Mouse (Mus musculus) thymus, postnatal 14 days (tissue): ENCODE results near the gene Usp1.
"Not testable (repeated sequence)": the region's sequence is repeated elsewhere in the genome, so short reads cannot be mapped to it uniquely, and the experiment has no call there.

Experiments used
- DNase-seq: peaks from one replicate; pipeline ENCODE4 v3.0.0; 2021

Usp1 gene

GRCm38 (mm10) chr4:98923568-98924070 lies at the start of gene Usp1:
Gene Usp1, plus strand, starts transcription at chr4:98923810.
- DNase-seq, result peak; percentile 89

DNA sequence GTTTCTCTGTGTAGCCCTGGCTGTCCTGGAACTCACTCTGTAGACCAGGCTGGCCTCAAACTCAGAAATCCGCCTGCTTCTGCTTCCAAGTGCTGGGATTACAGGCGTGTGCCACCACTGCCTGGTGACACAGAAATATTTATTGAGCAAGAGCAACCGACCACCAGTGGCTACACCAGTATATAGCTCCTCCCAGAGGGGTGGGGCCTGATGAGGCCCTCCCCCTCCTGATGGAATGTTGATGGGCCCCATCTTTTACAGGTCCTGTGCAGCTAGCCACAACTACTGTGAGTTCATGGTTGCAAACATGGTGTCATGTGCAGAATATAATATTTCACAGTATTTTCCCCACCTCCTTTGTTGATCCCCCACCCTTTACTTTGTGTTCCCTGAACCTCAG lies 40.9 kb upstream of the Usp1 start:
- DNase-seq, result no peak

GRCm38 (mm10) chr4:98886377-98886776 lies 37.2 kb upstream of the Usp1 start:
- no peak for DNase-seq

GRCm38 (mm10) chr4:98887148-98887547 lies 36.5 kb upstream of the Usp1 start:
- DNase-seq, result peak; percentile 21

DNA sequence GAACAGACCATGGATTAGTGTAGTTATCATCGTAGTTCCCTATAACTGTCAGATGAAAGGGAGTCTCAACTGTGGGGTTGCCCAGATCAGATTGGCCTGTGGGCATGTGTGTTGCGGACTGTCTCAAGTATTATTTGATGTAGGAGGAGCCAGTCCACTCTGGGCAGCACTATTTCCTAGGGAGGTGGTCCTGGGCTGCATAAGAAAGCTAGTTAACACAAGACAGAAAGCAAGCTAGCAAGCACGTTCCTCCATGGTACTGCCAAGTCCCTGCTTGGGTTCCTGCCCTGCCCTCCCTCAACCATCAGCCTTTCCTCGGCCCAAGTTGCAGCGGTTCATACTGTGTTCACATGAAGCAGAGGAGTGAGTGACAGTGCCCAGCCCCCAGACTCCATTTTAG lies 13.4 kb upstream of the Usp1 start:
- DNase-seq, result no peak

DNA sequence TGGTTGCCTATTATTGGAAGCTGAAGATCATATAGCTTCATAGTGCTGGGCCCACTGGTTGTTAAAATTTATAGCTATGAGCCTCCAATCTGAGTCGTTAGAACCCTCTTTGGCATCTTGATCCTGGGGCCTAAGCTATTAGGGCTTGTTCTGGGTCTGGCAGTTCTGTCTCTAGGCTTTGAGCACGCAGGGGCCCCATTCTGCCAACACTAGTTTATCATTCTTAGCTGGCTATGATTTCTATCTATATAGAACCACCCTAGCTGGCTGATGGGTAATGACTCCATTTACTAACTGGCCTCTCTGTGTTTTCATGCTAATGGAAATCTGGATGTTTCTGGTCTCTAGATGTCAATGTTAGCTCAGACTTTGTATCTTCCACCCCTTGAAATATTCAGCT lies 5.9 kb upstream of the Usp1 start:
- DNase-seq, result no peak

DNA sequence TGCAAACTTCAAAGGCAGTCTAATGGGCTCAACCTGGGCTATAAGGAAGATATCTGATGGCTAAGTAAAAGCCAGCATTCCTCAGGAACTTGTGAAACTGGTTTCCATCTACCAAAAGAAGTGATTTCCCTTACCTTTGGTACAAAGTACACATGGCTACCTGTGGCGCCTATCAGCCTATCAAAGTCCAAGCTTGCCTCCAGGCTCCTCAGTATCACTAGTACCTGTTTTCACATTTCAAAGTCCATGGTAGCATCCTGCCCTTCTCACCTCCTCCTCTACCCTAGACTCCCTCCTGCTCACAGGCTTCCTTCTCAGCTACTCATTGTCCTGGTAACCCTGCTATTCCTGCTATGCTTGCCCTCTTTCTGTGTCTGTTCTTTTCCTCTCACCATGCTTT lies 5.4 kb upstream of the Usp1 start:
- no peak for DNase-seq

DNA sequence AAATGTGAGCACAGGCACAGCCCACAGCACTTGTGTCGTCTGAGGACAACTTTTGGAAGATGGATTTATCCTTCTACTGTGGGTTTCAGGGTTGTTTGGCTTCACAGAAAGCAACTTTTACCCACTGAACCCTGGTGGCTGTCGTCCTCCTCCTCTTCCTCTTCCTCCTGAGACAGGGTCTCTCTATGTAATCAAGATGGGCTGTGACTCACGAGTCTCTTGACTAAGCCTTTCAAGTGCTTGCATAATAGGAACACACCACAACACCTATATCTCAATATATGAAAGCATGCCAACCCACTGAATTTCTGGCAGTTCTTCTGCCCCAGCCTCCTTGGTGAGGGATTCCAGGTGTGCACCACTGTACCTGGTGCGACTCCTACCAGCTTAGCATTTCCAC lies 2.7 kb upstream of the Usp1 start:
- no peak for DNase-seq

DNA sequence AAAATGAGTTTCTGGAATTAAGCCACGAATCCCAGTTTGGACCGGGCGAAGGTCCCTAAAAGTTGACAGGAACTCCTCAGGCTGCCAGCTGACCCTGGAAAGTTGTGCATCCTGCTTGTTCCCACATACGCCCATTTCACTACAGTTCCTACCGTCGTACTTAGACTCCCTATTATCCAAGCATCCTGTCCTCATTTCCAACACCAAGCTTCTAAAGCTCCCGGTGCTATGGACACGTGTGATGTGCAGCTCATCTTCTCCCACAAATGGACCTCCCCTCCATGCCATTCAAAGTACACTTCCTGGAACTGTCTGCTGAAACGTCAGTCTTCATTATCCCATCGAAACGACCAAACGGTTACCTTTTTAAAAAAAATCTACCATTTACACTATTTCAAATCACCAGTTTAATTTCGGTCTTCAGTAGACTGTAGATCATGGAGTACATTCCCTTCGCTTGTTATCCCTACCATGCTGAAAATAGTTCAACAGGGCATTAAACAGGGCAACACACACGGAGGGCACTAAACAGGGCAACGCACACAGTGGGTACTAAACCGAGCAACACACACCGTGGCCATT lies 1.5 kb upstream of the Usp1 start:
- DNase-seq, result peak; percentile 20

- peak; percentile 96 for DNase-seq
These were observed 705 bp upstream of the Usp1 start for GRCm38 (mm10) chr4:98922643-98923567.

DNA sequence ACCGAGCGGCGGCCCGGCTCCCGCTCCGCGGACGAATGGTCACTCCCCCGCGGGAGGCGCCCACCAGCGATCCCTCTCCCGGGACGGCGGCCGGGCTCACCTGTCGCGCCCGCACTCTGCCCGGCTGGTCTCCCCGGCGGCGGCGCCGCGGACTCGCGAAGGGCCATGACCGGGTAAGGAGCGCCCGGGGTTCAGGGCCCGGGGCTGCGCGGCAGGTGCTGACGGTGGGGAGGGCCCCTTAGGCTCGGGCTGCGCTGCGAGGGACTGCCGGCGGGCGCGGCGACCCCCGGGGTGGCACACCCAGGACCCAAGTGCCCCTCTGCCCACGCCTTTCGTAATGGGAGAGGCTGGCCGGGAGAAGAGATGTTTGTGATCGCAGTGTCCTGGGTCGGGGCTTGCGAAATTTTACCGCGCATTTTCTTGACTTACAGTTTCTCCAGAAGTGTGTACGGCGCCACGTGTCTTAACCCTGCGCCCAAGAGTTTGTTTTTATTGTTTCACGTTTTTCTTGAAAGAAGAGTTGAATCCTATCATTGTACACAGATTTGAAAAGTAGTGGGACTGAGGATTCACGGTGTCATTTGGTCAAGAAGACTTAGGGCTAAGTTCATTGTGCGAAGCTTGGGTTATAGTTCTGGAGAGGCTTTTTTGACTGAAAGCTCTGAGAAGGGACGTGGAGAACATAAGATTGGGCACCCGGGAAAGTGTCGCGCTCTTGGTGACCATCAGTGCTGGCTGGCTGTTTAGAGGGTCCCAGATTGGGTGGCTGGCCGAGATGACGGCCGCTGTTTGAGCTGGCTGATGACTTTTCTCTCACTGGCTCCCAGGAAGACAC lies 678 bp downstream of the Usp1 start:
- DNase-seq, result peak; percentile 20

DNA sequence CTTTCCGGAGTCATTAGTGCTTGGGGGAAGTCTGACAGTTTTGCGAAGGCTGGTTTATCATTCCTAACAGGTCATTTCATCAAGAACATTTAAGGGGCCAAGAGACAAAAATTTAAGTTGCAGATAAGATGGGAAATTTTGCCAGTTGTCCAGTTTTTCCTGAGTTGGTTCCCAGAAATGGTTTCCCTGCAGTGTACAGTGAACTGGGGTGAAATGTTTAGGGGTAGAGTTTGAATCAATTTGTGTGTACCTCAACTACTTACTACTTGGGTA lies 1.2 kb downstream of the Usp1 start:
- DNase-seq, result no peak

GRCm38 (mm10) chr4:98925250-98925781 lies 1.7 kb downstream of the Usp1 start:
- no peak for DNase-seq

GRCm38 (mm10) chr4:98936036-98936435 lies 12.4 kb downstream of the Usp1 start:
- no peak for DNase-seq

DNA sequence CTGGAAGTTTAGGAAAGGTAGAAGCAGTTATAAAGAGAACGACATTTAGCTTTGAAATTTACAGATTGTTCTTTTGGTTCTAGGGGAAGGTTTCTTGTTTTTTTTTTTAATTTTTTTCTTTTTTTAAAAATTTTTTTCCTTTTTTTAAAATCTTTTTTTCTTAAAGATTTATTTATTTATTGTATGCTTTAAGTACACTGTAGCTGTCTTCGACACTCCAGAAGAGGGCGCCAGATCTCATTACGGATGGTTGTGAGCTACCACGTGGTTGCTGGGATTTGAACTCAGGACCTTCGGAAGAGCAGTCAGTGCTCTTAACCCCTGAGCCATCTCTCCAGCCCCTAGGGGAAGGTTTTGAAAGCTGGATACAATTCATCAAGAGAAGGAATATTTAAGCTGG lies 14.6 kb downstream of the Usp1 start:
- DNase-seq, result not testable (repeated sequence)

GRCm38 (mm10) chr4:98950563-98950962 lies 27.0 kb downstream of the Usp1 start:
- DNase-seq, result no peak

- DNase-seq, result no peak
These were observed 32.4 kb downstream of the Usp1 start for GRCm38 (mm10) chr4:98955986-98956385.

- DNase-seq, result no peak
These were observed 36.6 kb downstream of the Usp1 start for GRCm38 (mm10) chr4:98960243-98960642.

DNA sequence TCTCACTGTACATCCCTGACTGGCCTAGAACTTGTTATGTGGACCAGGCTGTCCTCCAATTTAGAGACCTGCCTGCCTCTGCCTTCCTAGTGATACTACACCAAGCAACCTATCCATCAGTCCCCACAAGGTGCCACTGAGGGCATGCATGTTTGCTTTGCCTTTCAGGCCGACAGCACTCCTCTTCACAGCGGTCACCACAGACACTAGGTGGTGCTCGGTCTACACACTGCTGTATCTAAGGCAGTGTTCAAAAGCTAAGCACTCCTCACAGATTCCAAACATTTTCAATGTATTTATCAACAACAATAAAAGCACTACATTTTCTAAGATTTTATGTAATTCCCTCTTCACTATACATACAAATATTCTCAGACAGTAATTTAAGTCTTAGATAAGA lies 46.3 kb downstream of the Usp1 start:
- DNase-seq, result no peak

DNA sequence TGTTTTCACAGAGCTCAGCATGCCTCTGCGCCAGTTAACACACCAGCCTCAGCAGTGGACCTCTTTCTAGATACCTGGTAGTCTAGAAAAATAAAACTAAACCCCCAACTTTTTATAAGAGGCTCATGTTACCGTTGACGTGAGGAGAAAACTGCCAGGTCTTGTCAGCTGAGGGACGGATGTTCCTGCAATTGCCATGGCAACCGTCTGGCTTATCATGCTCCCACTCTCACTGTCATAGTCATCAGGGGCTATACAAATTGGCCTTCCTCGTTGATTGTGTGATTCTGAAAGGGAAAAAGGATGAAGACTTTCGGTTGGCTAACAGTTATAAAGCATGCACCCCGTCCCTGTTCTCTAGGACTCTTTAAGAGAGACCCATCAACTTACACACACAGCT lies 52.1 kb downstream of the Usp1 start:
- no peak for DNase-seq

- not testable (repeated sequence) for DNase-seq
These were observed 54.7 kb downstream of the Usp1 start for GRCm38 (mm10) chr4:98978288-98978687.

DNA sequence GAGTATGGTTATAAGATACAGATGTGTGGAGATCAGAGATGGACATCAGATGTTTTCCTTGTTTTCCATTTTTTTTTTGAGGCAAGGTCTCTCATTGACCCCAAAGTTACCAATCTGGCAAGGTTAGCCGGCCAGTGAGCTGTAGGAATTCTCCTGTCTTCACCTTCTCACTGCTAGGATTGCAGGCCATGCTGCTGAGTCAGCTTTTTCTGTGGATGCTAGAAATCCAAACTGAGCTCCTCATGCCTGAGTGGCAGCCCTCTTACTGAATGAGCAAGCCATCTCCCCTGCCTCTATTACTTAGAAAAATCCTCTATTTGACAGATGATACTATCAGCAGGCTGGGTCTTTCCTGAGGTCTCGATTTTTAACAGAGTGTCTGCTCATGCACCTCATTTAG lies 55.1 kb downstream of the Usp1 start:
- DNase-seq, result no peak

DNA sequence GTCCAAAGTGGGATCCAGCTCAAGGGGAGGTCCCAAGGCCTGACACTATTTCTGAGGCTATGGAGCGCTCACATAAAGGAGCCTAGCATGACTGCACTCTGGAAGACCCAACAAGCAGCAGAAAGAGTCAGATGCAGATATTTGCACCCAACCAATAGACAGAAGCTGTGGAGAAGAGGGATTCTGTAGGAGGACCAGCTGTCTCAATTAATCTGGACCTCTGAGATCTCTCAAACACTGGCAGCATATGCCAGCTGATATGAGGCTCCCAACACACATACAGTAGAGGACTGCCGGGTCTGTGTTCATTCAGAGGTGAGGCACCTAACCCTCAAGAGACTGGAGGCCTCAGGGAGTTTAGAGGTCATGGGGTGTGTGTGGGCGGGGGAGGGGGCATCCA lies 56.4 kb downstream of the Usp1 start:
- not testable (repeated sequence) for DNase-seq
